Mouse (Mus musculus) hindbrain, embryonic 15.5 days (tissue): ENCODE results near the gene Rab13. TPM values are rescaled to one million over a fixed set of nuclear protein-coding genes. Genes with fewer than 3 reads are reported as not detected.

Source experiments
- ATAC-seq: fragments of 200-750 bp; cut with Nextera tagmentation; 2 replicates; pipeline ENCODE4 v1.8.0; 2017; ENCODE audit warnings: low read depth, moderate number of reproducible peaks, moderate TSS enrichment; ENCODE audit not compliant: low FRiP score
- H3K27ac ChIP-seq: fragments of 300-500 bp; sonication (generic); replicated peaks from 2 replicates; pipeline ENCODE4 v1.5.1; 2015; ENCODE audit warnings: mild to moderate bottlenecking, inconsistent platforms
- H3K27me3 ChIP-seq: fragments of 300-500 bp; sonication (generic); 2 replicates; pipeline ENCODE4 v1.6.1; 2015; ENCODE audit warnings: control low read depth, inconsistent platforms
- H3K36me3 ChIP-seq: fragments of 300-500 bp; sonication (generic); 2 replicates; pipeline ENCODE4 v1.6.1; 2015; ENCODE audit warnings: control low read depth, inconsistent platforms
- H3K4me1 ChIP-seq: fragments of 300-500 bp; sonication (generic); replicated peaks from 2 replicates; pipeline ENCODE4 v1.6.1; 2015; ENCODE audit warnings: control low read depth, inconsistent platforms
- H3K4me2 ChIP-seq: fragments of 300-500 bp; sonication (generic); 2 replicates; pipeline ENCODE4 v1.6.1; 2015; ENCODE audit warnings: moderate library complexity, mild to moderate bottlenecking, inconsistent platforms
- H3K4me3 ChIP-seq: fragments of 300-500 bp; sonication (generic); 2 replicates; pipeline ENCODE4 v1.5.1; 2015; ENCODE audit warnings: mild to moderate bottlenecking, inconsistent platforms
- H3K9ac ChIP-seq: fragments of 300-500 bp; sonication (generic); 2 replicates; pipeline ENCODE4 v1.6.1; 2015; ENCODE audit warnings: inconsistent platforms
- H3K9me3 ChIP-seq: fragments of 300-500 bp; sonication (generic); 2 replicates; pipeline ENCODE4 v1.6.1; 2016; ENCODE audit warnings: control low read depth, inconsistent platforms
- WGBS: fragments of 180-500 bp; shearing (Covaris S2); methylation state at CpG from one replicate; pipeline ENCODE4 v1.1.7; 2015; 5-methylcytosine and 5-hydroxymethylcytosine counted together
- polyA plus RNA-seq: library from polyadenylated mRNA; unstranded; fragments of >200 nt; fragmentation: Nextera tagmentation; extraction: Ambion mirVana; gene quantifications from 2 replicates; pipeline ENCODE4 v1.2.1, GENCODE M21; 2015

Gene Rab13
- polyA plus RNA-seq, 1 experiment from 2014 or later: 27.2 TPM

DNA sequence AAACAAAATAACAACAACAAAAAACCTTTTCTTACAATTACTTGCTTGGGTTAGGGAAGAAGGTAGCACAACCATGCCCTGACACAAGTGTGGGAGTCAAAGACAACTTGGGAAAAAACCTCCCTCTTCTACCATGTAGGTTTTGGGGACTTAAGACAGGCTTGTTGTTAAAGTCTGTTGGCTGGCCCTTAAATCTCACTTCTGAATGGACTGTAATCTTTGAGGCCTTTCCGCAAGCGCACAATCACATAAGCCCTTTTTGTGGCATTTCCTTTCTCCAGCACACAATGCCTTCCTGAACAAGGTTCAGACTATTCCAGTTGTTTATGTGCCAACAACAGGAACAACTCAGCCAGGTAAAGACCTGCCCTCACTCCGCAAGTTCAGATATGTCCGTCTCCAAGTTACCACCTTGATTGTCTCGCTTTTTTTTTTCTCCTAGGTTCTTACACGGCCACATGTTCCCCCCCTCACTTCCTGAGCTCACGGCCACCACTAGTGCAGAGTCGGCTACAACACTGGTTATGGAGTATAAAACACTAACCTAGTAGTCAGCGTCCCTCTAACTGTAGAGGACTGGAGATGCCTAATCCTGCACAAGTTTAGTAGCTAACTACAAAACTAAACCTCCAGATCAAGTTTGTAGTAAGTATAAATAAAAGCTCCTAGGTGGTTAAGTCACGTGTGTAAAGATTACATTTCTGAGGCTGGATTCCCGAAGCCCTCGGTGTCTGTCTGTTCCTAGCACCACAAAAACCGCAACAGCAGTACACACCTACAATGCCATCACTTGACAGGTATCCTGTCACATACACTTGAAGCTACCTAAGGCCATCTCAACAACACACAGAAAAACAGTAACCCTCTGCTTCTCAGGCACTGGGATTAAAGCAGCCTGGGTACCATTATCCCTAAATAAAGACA lies 1.8 kb upstream of the Rab13 start:
- 0 out of 2 replicates have a peak overlapping the region, but pooled peaks have one; percentile 55 for H3K4me3 ChIP-seq
- peak overlapping the region; percentile 97 for H3K4me2 ChIP-seq
- no peaks in the 10 kb centered on the region for H3K9me3 ChIP-seq
- peaks cover 42% of the 10 kb centered on the region for H3K36me3 ChIP-seq
- H3K27ac ChIP-seq: no peak overlapping the region
- 87% methylated on average over 13 of the region's 13 CpGs for WGBS
- no peak overlapping the region for H3K9ac ChIP-seq
- H3K27me3 ChIP-seq: no peaks in the 10 kb centered on the region
- ATAC-seq: no peak
- H3K4me1 ChIP-seq: peaks cover 32% of the 10 kb centered on the region

DNA sequence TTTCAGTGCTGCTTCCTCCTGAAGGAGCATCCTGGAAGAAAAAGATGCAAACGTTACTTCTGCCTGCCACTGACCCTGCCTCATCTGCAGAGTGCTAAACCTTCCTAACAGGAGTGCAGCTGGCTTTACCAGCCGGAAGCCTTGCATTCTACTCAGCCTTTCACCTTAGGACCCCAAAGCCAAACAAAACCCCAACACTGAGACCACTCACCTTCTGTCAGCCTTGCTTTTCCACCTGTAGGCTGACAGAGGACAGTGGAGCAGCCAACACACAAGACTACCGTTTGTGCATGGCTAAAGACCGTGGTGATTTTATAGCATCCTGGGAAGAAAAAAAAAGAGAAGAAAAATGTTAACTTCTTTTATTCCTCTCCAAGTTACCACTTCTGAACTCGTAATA lies 772 bp upstream of the Rab13 start:
- H3K4me2 ChIP-seq: peak overlapping the region; percentile 97
- H3K9ac ChIP-seq: peak overlapping the region; percentile 78
- no peak for ATAC-seq
- no peaks in the 10 kb centered on the region for H3K27me3 ChIP-seq
- peaks cover 32% of the 10 kb centered on the region for H3K4me1 ChIP-seq
- H3K27ac ChIP-seq: peak overlapping the region; percentile 82; the same call in 1 of the 2 replicates
- peaks cover 42% of the 10 kb centered on the region for H3K36me3 ChIP-seq
- WGBS: 11% methylated on average over 5 of the region's 5 CpGs
- H3K4me3 ChIP-seq: peak overlapping the region; percentile 55
- no peaks in the 10 kb centered on the region for H3K9me3 ChIP-seq

DNA sequence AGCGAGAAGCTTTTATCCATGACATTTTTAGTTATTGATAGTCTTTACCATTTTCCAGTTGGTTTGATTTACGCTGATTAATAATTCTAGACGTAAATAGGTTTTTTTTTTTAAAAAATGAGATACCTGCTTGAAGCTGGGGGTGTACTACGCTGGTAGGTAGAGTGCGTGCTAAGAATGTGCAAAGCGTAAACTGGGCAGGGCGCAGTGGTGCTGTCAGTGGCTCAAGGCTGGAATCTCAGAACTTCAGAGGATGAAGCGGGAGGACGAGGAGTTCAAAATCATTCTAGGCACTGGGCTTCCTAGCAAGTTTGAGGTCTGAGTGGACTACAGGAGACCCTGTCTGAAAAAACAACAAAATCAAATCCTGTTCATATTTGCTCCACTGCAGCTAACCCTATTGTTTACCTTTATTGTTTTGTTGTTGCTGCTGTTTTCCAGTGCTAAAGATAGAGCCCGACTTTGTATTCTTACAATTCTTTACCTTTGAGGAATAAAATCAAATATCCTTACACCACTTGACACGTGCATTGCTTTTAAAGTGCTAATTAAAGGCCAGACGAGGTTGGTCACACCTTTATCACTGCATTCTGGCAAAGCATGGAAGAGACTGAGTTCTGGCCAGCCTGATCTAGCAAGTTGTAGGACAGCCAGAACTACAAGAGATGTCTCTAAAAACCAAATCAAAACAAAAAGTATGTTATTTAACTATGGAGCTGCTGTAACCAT lies 625 bp downstream of the Rab13 start:
- H3K9me3 ChIP-seq: no peaks in the 10 kb centered on the region
- 11% methylated on average over 12 of the region's 12 CpGs for WGBS
- H3K4me3 ChIP-seq: peak overlapping the region; percentile 55
- no peaks in the 10 kb centered on the region for H3K27me3 ChIP-seq
- peak overlapping the region; percentile 97 for H3K4me2 ChIP-seq
- H3K4me1 ChIP-seq: peaks cover 32% of the 10 kb centered on the region
- peak; percentile 65 for ATAC-seq
- peaks cover 28% of the 10 kb centered on the region for H3K36me3 ChIP-seq
- H3K9ac ChIP-seq: peak overlapping the region; percentile 46
- H3K27ac ChIP-seq: peak overlapping the region; percentile 82

DNA sequence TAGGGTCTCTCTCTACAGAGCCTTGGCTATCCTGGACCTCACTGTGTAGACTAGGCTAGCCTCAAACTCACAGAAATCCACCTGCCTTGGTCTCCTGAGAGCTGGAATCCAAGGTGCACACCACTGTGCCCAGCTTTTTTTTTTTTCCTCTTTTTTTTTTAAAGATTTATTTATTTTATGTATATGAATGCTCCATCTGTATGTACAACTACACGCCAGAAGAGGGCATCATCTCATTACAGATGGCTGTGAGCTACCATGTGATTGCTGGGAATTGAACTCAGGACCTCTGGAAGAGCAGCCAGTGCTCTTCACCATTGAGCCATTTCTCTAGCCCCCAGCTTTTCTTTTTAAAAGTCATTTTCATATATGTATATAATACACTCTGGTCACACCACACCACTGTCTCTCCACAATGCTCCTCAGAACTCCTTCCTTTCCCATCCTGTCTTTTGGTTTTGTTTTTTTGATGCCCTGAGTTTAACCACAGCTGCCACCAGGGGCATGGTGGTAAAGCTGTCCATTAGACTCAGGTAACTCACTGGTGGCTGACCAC lies 2.4 kb downstream of the Rab13 start:
- WGBS: 42% methylated on average over 1 of the region's 1 CpGs
- H3K27me3 ChIP-seq: no peaks in the 10 kb centered on the region
- no peak overlapping the region for H3K4me3 ChIP-seq

DNA sequence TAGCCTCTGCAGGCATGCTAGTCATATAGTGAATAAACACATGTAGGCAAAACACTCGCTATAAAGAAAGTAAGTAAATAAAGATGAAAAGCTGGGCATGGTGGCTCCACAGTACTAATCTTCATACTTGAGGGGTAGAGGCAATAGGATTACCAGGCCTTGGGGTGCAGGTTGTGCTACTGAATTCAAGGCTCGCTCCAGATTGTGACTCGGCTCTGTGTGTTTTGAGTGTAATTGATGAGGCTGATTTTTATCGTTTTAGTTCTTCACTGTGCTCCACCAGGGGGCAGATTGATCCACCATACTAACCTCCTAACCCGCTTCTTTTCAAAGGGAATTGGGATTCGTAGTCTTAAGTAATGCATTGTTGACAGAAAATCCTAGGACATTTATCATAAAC lies 6.6 kb downstream of the Rab13 start:
- Histone ChIP-seq H3K27ac (peak overlapping the region; percentile 77), H3K4me1 (peaks cover 16% of the 10 kb centered on the region), H3K4me2 (peak overlapping the region; percentile 64), H3K27me3 (no peaks in the 10 kb centered on the region), H3K9ac (0 out of 2 replicates have a peak overlapping the region, but pooled peaks have one; percentile 14), H3K36me3 (no peaks in the 10 kb centered on the region), H3K4me3 (peak overlapping the region; percentile 37), H3K9me3 (no peaks in the 10 kb centered on the region)
- no peak for ATAC-seq
- WGBS: 14% methylated on average over 6 of the region's 6 CpGs

More for the DNA sequence above, 2.4 kb downstream of the Rab13 start:
- peaks cover 39% of the 10 kb centered on the region for H3K4me1 ChIP-seq
- H3K9ac ChIP-seq: no peak overlapping the region
- H3K27ac ChIP-seq: no peak overlapping the region
- no peak for ATAC-seq
- H3K36me3 ChIP-seq: peaks cover 13% of the 10 kb centered on the region
- H3K4me2 ChIP-seq: no peak overlapping the region
- no peaks in the 10 kb centered on the region for H3K9me3 ChIP-seq

DNA sequence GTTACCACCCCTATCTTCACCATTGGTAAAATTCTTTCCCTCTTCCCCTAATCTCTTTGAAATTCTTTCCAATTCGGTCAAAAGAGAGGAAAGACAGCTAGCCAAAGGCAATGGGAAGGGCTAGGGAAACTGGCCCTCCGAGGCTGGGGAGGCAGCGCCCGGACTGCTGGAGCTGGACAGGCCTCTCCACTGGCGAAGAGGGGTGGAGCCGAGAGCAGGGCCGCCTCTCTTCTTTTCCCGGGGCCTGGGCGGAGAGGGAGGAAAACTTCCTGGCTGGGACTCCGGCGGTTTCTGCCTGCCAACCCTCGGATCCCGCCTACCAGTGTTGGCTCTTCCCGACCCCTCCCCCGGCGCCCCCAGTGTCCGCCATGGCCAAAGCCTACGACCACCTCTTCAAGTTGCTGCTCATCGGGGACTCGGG lies 7.0 kb downstream of the Rab13 start:
- no peaks in the 10 kb centered on the region for H3K27me3 ChIP-seq
- H3K9me3 ChIP-seq: no peaks in the 10 kb centered on the region
- under 1% methylated on average over 18 of the region's 20 CpGs for WGBS
- peak overlapping the region; percentile 64 for H3K4me2 ChIP-seq
- H3K4me3 ChIP-seq: peak overlapping the region; percentile 37
- H3K9ac ChIP-seq: peak overlapping the region; percentile 14
- no peaks in the 10 kb centered on the region for H3K36me3 ChIP-seq
- peak overlapping the region; percentile 77 for H3K27ac ChIP-seq
- ATAC-seq: peak; percentile 68
- H3K4me1 ChIP-seq: peaks cover 16% of the 10 kb centered on the region

DNA sequence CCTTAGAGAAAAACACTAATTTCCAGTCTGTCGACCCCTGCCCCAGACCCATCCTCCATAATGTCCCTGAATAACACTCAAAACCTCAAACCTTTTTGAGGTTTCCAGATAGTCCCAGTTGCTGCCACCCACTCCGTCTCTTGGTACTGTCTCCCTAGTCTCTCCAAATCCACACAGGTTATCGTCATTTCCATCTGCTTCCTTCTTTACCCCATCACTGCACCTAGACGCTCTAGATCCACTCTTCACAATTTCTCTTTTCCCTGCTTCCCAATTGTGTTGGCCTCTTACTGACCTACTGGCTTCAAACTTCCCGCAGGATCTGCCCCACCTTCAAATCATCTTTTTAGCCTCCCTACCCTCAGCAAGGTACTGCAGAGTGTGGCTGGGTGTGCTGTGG lies 7.6 kb downstream of the Rab13 start:
- ATAC-seq: no peak
- no peaks in the 10 kb centered on the region for H3K9me3 ChIP-seq
- 30% methylated on average over 5 of the region's 5 CpGs for WGBS
- peaks cover 16% of the 10 kb centered on the region for H3K4me1 ChIP-seq
- H3K4me3 ChIP-seq: peak overlapping the region; percentile 37
- H3K27me3 ChIP-seq: no peaks in the 10 kb centered on the region
- H3K36me3 ChIP-seq: no peaks in the 10 kb centered on the region
- H3K9ac ChIP-seq: 0 out of 2 replicates have a peak overlapping the region, but pooled peaks have one; percentile 6
- H3K4me2 ChIP-seq: peak overlapping the region; percentile 64
- no peak overlapping the region for H3K27ac ChIP-seq

DNA sequence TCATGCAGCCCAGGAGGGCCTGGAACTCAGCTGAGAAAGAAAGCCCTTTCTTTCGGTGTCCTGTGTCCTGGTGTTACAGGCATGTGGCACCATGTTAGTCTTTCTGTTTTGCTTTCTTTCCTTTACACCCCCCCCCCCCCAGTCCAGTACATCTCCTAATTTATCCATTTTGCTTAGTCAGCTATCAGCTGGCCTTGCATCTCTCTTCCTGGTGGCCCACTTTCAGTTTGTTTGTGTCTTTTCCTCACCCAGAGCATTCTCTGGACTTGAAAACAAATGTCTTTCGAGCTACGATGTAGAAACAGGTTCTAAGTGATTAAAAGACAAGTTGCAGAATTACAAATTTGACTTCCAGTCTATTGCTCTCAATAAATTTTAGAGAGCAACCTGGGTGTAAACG lies 9.0 kb downstream of the Rab13 start:
- Histone ChIP-seq H3K27me3 (no peaks in the 10 kb centered on the region), H3K4me3 (no peak overlapping the region), H3K4me1 (peaks cover 16% of the 10 kb centered on the region), H3K4me2 (no peak overlapping the region), H3K9me3 (no peaks in the 10 kb centered on the region), H3K36me3 (no peaks in the 10 kb centered on the region), H3K27ac (no peak overlapping the region), H3K9ac (no peak overlapping the region)
- WGBS: 94% methylated on average over 4 of the region's 4 CpGs
- ATAC-seq: no peak

DNA sequence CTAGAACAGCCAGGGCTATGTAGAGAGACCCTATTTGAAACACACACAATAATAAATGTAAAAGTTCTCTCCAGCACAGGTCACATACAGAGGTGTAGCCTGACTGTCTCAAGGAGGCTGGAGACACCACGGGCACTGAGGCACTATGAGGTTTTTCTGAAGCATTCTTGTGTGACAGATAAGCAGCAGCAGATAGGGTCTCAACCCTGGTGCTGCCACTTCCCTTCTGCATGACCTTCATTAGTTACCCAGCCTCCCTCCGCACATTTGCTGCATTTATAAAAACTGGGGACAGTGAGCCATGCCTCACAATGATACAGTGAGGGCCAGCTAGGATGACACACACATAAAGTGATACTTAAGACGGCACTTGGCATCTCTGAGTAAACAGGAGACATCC lies 9.4 kb downstream of the Rab13 start:
- Histone ChIP-seq H3K4me1 (peaks cover 16% of the 10 kb centered on the region), H3K9ac (no peak overlapping the region), H3K27ac (no peak overlapping the region), H3K36me3 (no peaks in the 10 kb centered on the region), H3K4me3 (no peak overlapping the region), H3K4me2 (no peak overlapping the region), H3K9me3 (no peaks in the 10 kb centered on the region), H3K27me3 (no peaks in the 10 kb centered on the region)
- WGBS: 84% methylated on average over 3 of the region's 3 CpGs
- ATAC-seq: no peak

DNA sequence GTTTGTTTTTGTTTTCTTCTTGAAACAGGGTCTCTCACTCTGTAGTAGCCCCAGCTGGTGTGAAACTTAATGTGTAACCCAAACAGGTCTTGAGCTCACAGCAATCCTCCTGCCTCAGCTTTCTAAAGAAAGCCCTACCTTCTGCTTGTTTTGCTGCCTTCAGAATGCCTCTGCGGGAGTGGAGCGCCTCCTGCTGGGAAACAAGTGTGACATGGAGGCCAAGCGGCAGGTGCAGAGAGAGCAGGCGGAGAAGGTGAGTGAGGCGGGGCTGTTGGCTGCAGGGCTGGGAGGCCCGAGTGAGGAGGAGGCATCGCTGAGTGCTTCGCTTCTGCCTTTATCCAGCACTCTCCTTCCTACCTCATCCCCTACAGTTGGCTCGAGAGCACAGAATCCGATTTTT lies 10.8 kb downstream of the Rab13 start:
- H3K9ac ChIP-seq: no peak overlapping the region
- 82% methylated on average over 10 of the region's 10 CpGs for WGBS

DNA sequence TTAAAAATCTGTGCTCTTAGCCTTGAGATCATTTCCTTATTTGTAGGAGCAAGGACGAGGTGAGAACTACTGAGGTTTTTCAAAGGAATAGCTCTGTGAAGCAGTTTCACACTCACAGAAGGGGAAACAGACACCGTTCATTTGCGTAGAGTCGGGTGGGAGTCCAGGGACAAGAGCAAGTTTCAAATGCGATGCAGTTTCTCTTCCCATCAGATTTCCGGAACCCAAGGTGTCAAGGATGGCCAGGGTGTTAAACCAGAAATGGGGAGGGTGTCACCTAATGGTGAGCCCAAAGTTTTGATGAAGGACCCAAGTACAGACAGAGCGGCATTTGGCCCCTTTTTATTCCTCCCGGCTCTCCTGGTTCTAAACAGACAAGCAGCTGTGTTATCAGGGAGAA lies 17.6 kb downstream of the Rab13 start:
- peak overlapping the region; percentile 78 for H3K4me3 ChIP-seq
- H3K9ac ChIP-seq: peak overlapping the region; percentile 51
- H3K9me3 ChIP-seq: no peaks in the 10 kb centered on the region
- ATAC-seq: no peak
- peak overlapping the region; percentile 80 for H3K4me2 ChIP-seq
- peaks cover 15% of the 10 kb centered on the region for H3K4me1 ChIP-seq
- H3K27me3 ChIP-seq: no peaks in the 10 kb centered on the region
- 18% methylated on average over 8 of the region's 8 CpGs for WGBS
- H3K27ac ChIP-seq: peak overlapping the region; percentile 71
- H3K36me3 ChIP-seq: peaks cover 16% of the 10 kb centered on the region

More for the DNA sequence above, 10.8 kb downstream of the Rab13 start:
- Histone ChIP-seq H3K27ac (no peak overlapping the region), H3K36me3 (no peaks in the 10 kb centered on the region), H3K9me3 (no peaks in the 10 kb centered on the region), H3K27me3 (no peaks in the 10 kb centered on the region), H3K4me1 (peaks cover 16% of the 10 kb centered on the region), H3K4me3 (no peak overlapping the region), H3K4me2 (no peak overlapping the region)
- ATAC-seq: no peak
